Mouse (Mus musculus): ENCODE measurements at regions not wholly inside any gene's neighbourhood (a gene's known extent, or its start where the extent isn't known, plus 50 kb on each side); places are given as distances from the start of the nearest gene placed in this dataset.
"Not testable (repeated sequence)": the region's sequence is repeated elsewhere in the genome, so short reads cannot be mapped to it uniquely, and the experiment has no call there.

- DNase-seq (ENCODE audit: extremely low spot score in 1 of 2, low spot score in 2 of 2): no peak
- TF ChIP-seq CTCF (IDR thresholded peaks at IDR 0.05): no peak
- intact Hi-C loops (cut with DNase I): no loop called here
- no peak overlapping the region for H3K27ac ChIP-seq
- no peak overlapping the region for H3K4me3 ChIP-seq
Observed at GRCm38 (mm10) chr12:5943346-5943925, 568.0 kb upstream of the Klhl29 start.

GRCm38 (mm10) chr12:5921262-5921661 is 545.8 kb upstream of the Klhl29 start:
- DNase-seq (ENCODE audit: extremely low spot score in 1 of 2, low spot score in 2 of 2): no peak
- no peak overlapping the region for H3K27ac ChIP-seq
- no peak for TF ChIP-seq CTCF (IDR thresholded peaks at IDR 0.05)

GRCm38 (mm10) chr12:5918030-5918429 is 542.5 kb upstream of the Klhl29 start:
- Histone ChIP-seq H3K4me3 (no peak overlapping the region), H3K27ac (no peak overlapping the region)
- no peak for DNase-seq (ENCODE audit: extremely low spot score in 1 of 2, low spot score in 2 of 2)
- TF ChIP-seq CTCF (IDR thresholded peaks at IDR 0.05): no peak
- intact Hi-C loops (cut with DNase I): no loop called here

More at GRCm38 (mm10) chr12:5921262-5921661, 545.8 kb upstream of the Klhl29 start:
- H3K4me3 ChIP-seq: no peak overlapping the region
- intact Hi-C loops (cut with DNase I): no loop called here

GRCm38 (mm10) chr12:5906251-5906650 is 530.8 kb upstream of the Klhl29 start:
- Histone ChIP-seq H3K27ac (no peak overlapping the region), H3K4me3 (no peak overlapping the region)
- intact Hi-C loops (cut with DNase I): no loop called here
- TF ChIP-seq CTCF (IDR thresholded peaks at IDR 0.05): no peak
- no peak for DNase-seq (ENCODE audit: extremely low spot score in 1 of 2, low spot score in 2 of 2)

GRCm38 (mm10) chr12:5891786-5892185 is 516.3 kb upstream of the Klhl29 start:
- DNase-seq (ENCODE audit: extremely low spot score in 1 of 2, low spot score in 2 of 2); intact Hi-C loops (cut with DNase I); H3K27ac ChIP-seq; H3K4me3 ChIP-seq: not testable (repeated sequence)

DNA sequence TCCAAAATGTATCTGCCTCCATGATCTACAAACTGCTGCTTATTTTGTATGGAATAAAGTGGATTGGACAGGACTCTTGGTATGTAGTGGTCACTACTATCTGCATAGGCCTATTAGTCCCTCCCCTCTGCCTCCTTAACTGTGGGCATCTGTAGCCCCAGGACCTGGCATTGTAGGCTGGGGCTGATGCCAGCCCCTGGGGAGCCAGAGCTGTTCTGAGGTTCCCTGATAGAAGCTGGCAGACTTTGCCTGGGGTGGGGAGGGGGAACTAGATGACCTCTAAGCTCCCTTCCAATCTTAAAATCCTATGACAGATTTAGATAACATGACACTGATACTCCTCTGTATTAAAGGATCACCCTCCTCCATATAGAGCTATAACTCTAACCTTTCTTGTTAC is 491.2 kb upstream of the Klhl29 start:
- DNase-seq (ENCODE audit: extremely low spot score in 1 of 2, low spot score in 2 of 2): no peak
- TF ChIP-seq CTCF (IDR thresholded peaks at IDR 0.05): no peak
- intact Hi-C loops (cut with DNase I): no loop called here
- H3K27ac ChIP-seq: no peak overlapping the region
- H3K4me3 ChIP-seq: no peak overlapping the region

DNA sequence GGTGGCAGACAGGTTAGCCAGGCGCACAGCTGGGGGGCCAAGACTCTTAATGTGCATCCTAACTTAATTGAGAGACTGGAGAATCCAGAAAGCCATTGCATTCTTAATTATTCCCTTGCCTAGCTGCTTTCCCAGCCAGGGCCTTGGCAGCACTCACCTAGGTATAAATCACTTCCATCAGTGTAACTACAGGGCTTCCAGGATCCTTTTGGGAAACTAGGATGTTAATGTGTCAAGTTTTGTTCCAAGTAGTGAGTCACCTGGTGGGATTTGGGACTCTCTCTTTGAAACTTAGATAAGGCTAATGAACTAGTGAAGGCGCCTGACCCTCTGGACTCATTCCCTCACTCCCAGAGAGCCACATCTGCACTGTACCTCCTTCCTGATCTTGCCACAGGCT is 484.3 kb upstream of the Klhl29 start:
- no peak for DNase-seq (ENCODE audit: extremely low spot score in 1 of 2, low spot score in 2 of 2)
- Histone ChIP-seq H3K27ac (no peak overlapping the region), H3K4me3 (no peak overlapping the region)
- intact Hi-C loops (cut with DNase I): no loop called here
- TF ChIP-seq CTCF (IDR thresholded peaks at IDR 0.05): no peak

DNA sequence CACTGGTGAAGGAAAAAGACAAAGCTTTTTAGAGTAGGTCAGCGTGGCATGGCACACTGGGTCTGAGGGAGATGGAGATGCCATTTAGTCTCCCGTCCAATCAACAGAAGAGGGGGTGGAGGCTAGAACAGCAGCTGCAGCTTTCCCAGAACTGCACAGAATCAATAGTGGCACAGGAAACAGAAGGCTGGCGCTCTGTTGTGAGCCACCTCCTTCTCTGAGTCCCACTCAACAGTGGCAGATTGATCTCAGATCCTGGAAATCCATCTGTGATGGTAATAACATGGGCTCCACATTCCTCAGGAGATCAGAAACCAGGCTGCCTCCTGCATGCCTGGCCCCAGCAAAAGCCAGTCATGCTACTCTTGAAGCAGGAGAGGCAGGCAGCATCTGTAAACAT is 480.9 kb upstream of the Klhl29 start:
- intact Hi-C loops (cut with DNase I): no loop called here
- H3K27ac ChIP-seq: no peak overlapping the region
- peak; percentile 11 to 15 for DNase-seq (ENCODE audit: extremely low spot score in 1 of 2, low spot score in 2 of 2)
- H3K4me3 ChIP-seq: no peak overlapping the region
- TF ChIP-seq CTCF (IDR thresholded peaks at IDR 0.05): no peak

- no peak for TF ChIP-seq CTCF (IDR thresholded peaks at IDR 0.05)
- DNase-seq (ENCODE audit: extremely low spot score in 1 of 2, low spot score in 2 of 2): no peak
- no peak overlapping the region for H3K27ac ChIP-seq
- intact Hi-C loops (cut with DNase I): no loop called here
- no peak overlapping the region for H3K4me3 ChIP-seq
Observed at GRCm38 (mm10) chr12:5810427-5810826, 434.9 kb upstream of the Klhl29 start.

DNA sequence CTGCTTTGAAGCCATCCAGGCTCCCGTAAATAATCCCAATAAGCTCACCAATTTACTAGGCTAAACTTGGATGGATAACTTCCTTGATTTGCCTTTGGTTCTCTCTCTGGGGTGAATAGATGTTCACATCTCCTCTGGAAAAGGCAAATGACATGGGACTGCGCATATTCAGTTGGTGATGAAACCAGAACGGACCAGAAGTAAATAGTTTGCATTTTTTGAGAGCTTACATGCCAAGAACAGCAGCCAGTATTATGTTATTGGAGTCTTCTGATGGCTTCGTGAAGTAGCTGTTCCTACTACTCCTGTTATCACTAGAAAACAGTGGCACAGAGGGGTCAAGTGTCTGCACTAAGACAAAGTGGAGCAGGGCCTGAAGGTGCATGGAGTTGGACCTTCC is 434.5 kb upstream of the Klhl29 start:
- no peak for TF ChIP-seq CTCF (IDR thresholded peaks at IDR 0.05)
- no peak overlapping the region for H3K27ac ChIP-seq
- intact Hi-C loops (cut with DNase I): no loop called here
- DNase-seq (ENCODE audit: extremely low spot score in 1 of 2, low spot score in 2 of 2): no peak
- no peak overlapping the region for H3K4me3 ChIP-seq

DNA sequence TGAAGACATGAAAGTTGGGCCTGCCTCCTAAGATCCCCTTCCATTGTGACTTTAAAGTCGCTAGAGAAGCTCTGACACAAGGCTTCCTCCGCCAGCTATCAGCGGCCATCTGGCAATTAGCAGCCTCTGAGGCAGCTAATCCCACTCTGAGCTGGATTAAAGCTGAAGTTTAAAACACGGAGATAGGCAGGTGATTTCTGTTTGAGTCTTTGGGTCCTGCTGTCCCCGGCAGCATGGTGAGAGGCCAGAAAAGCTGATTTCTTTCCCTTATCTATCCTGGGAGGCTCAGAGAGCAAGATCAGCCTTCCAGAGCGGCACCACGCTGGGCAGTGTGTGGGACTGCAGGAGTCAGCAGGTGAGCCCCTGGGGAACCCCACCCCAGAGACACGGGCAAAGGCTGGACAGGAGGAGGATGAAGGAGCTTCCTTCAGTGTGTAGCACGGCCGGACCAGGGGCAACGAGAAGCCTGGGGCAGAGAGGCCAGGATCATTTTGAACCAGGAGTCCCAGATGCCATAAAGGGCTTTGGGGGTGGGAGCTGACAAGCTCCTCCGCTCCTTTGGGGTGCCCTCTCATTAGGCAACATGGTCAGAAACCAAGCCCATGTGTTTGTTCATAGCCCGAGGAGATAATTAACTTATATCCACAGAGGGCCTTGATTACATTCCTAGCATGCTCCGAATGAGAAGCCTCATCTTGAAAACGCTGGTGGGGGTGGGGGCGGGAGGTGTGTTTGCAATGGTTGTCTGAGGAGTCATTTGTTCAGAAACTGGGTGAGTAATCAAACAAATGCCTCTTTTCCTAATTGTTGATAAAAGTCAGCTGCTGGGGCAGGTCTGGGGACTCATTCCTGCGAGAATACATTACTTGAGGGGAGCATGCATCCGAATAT is 432.8 kb upstream of the Klhl29 start:
- no peak for TF ChIP-seq CTCF (IDR thresholded peaks at IDR 0.05)
- DNase-seq (ENCODE audit: extremely low spot score in 1 of 2, low spot score in 2 of 2): no peak
- no peak overlapping the region for H3K27ac ChIP-seq
- H3K4me3 ChIP-seq: no peak overlapping the region
- intact Hi-C loops (cut with DNase I): no loop called here

GRCm38 (mm10) chr12:5805731-5806130 is 430.2 kb upstream of the Klhl29 start:
- intact Hi-C loops (cut with DNase I): no loop called here
- no peak for DNase-seq (ENCODE audit: extremely low spot score in 1 of 2, low spot score in 2 of 2)
- TF ChIP-seq CTCF (IDR thresholded peaks at IDR 0.05): no peak

GRCm38 (mm10) chr12:5793051-5793450 is 417.6 kb upstream of the Klhl29 start:
- TF ChIP-seq CTCF (IDR thresholded peaks at IDR 0.05): no peak
- no peak for DNase-seq (ENCODE audit: extremely low spot score in 1 of 2, low spot score in 2 of 2)
- H3K4me3 ChIP-seq: no peak overlapping the region
- no peak overlapping the region for H3K27ac ChIP-seq
- intact Hi-C loops (cut with DNase I): no loop called here

More at GRCm38 (mm10) chr12:5805731-5806130, 430.2 kb upstream of the Klhl29 start:
- Histone ChIP-seq H3K27ac (no peak overlapping the region), H3K4me3 (no peak overlapping the region)
